Mouse (Mus musculus): Measurements from ENCODE around the gene Olfr23. TPM values are rescaled to one million over a fixed set of nuclear protein-coding genes. Genes with fewer than 3 reads are reported as not detected.

The Olfr23 gene
- not detected for polyA plus RNA-seq (2017; shearing (Covaris generic))

GRCm38 (mm10) chr11:73936377-73936776, at the start of gene Olfr23:
Gene Olfr23, plus strand, starts transcription at chr11:73936677.

GRCm38 (mm10) chr11:73890671-73891070, 45.8 kb upstream of the Olfr23 start, which contains the start of gene Olfr394:
Gene Olfr394, minus strand, starts transcription at chr11:73890771.

GRCm38 (mm10) chr11:73909199-73909598, 27.3 kb upstream of the Olfr23 start, which contains the start of gene Olfr395:
Gene Olfr395, minus strand, starts transcription at chr11:73909299.

GRCm38 (mm10) chr11:73960517-73960916, 24.0 kb downstream of the Olfr23 start, which contains the start of gene Olfr397:
Gene Olfr397, plus strand, starts transcription at chr11:73960817.

DNA sequence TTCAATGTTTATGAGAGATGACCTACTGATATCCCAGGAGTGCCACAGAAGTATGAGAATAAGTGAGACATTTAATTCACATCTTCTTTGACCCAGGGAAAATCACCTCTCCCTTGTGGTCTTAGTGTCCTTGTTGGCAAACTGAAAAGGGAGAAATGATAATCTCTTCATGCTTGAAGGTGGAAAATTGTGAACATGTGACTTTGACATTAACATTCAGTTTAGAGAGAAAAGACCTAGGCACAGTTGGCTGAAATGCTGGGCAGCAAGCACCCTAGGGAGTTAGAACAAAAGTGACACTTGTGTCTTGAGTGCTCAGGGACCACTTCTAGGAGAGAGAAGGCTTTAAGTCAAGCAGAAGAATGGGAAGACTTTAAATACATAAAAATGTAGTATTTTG, 53.8 kb downstream of the Olfr23 start, which contains the start of gene Olfr398:
Gene Olfr398 (minus strand): TSS at position 101 of the 400 bp plus-strand sequence.

Other genes with a start within 250 kb of the Olfr23 start
- not detected for gene Zfp735, start 247.9 kb upstream of the Olfr23 start, polyA plus RNA-seq (2017; shearing (Covaris generic))
- not detected for gene Olfr389, start 156.0 kb upstream of the Olfr23 start, polyA plus RNA-seq (2017; shearing (Covaris generic))
- gene Olfr390, start 153.7 kb upstream of the Olfr23 start, polyA plus RNA-seq (2017; shearing (Covaris generic)): not detected
- gene Olfr391-ps, start 133.6 kb upstream of the Olfr23 start, polyA plus RNA-seq (2017; shearing (Covaris generic)): not detected
- gene Olfr392, start 119.6 kb upstream of the Olfr23 start, polyA plus RNA-seq (2017; shearing (Covaris generic)): 0.11 TPM
- gene Olfr393, start 85.2 kb upstream of the Olfr23 start, polyA plus RNA-seq (2017; shearing (Covaris generic)): 0.11 TPM
- not detected for gene Olfr394, start 45.9 kb upstream of the Olfr23 start, polyA plus RNA-seq (2017; shearing (Covaris generic))
- gene Olfr395, start 27.4 kb upstream of the Olfr23 start, polyA plus RNA-seq (2017; shearing (Covaris generic)): not detected
- gene Olfr397, start 24.1 kb downstream of the Olfr23 start, polyA plus RNA-seq (2017; shearing (Covaris generic)): not detected
- gene Olfr398, start 53.7 kb downstream of the Olfr23 start, polyA plus RNA-seq (2017; shearing (Covaris generic)): 0.49 TPM
- gene Olfr139, start 119.9 kb downstream of the Olfr23 start, polyA plus RNA-seq (2017; shearing (Covaris generic)): not detected
- not detected for gene Olfr399, start 119.9 kb downstream of the Olfr23 start, polyA plus RNA-seq (2017; shearing (Covaris generic))
- not detected for gene Zfp616, start 133.3 kb downstream of the Olfr23 start, polyA plus RNA-seq (2017; shearing (Covaris generic))
- gene Olfr401, start 177.0 kb downstream of the Olfr23 start, polyA plus RNA-seq (2017; shearing (Covaris generic)): not detected
- gene Olfr402, start 216.9 kb downstream of the Olfr23 start, polyA plus RNA-seq (2017; shearing (Covaris generic)): not detected
- not detected for gene Olfr403, start 249.6 kb downstream of the Olfr23 start, polyA plus RNA-seq (2017; shearing (Covaris generic))